Mouse (Mus musculus): ENCODE data around the gene Actr2.

- TF ChIP-seq CTCF (IDR thresholded peaks at IDR 0.05) (no peak), POLR2A (IDR thresholded peaks at IDR 0.05; ENCODE audit: insufficient read depth, low read depth, low read length) (no peak), EP300 (IDR thresholded peaks at IDR 0.05; ENCODE audit: insufficient read depth, low read depth, low read length) (no peak)
These were observed 37.2 kb upstream of the Actr2 start for GRCm38 (mm10) chr11:20149936-20150335.
